Mouse (Mus musculus): ENCODE results near the gene Pdcl3. TPM values are rescaled to one million over a fixed set of nuclear protein-coding genes. Genes with fewer than 3 reads are reported as not detected.
"Not testable (repeated sequence)": the region's sequence is repeated elsewhere in the genome, so short reads cannot be mapped to it uniquely, and the experiment has no call there.

The Pdcl3 gene
- total RNA-seq, 2 experiments from 2014 or later = 74.6 to 82.2 TPM

GRCm38 (mm10) chr1:39017871-39018270 lies 32.5 kb downstream of the Pdcl3 start:
- no peak for DNase-seq (ENCODE audit: low spot score)

- no peak for DNase-seq (ENCODE audit: low spot score)
These were observed 39.7 kb downstream of the Pdcl3 start for GRCm38 (mm10) chr1:39025142-39025541.

GRCm38 (mm10) chr1:39025840-39026239 lies 40.4 kb downstream of the Pdcl3 start:
- DNase-seq (ENCODE audit: low spot score) = no peak

DNA sequence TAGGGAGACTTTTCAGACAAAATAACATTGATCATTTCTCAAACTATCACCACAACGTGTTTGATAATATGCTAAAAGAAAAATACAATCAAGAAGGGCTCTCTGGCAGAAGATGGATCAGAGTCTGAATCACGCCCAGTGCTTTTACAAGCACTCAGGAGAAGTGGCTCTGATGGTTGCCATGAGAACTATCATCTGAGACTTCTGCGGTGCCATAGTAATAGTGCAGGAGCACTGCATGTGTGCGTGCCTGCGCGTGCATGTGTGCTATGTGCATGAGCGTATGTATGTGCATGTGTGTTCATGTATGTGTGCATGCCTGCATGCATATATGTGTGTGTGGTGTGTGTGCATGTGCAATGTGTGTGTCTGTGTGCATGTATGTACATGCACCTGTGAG lies 43.8 kb downstream of the Pdcl3 start:
- DNase-seq (ENCODE audit: low spot score) = no peak

- DNase-seq (ENCODE audit: low spot score) = no peak
These were observed 44.7 kb downstream of the Pdcl3 start for GRCm38 (mm10) chr1:39030108-39030507.

GRCm38 (mm10) chr1:39035817-39036216 lies 50.4 kb downstream of the Pdcl3 start:
- no peak for DNase-seq (ENCODE audit: low spot score)

- DNase-seq (ENCODE audit: low spot score) = no peak
These were observed 56.8 kb downstream of the Pdcl3 start for GRCm38 (mm10) chr1:39042188-39042587.

DNA sequence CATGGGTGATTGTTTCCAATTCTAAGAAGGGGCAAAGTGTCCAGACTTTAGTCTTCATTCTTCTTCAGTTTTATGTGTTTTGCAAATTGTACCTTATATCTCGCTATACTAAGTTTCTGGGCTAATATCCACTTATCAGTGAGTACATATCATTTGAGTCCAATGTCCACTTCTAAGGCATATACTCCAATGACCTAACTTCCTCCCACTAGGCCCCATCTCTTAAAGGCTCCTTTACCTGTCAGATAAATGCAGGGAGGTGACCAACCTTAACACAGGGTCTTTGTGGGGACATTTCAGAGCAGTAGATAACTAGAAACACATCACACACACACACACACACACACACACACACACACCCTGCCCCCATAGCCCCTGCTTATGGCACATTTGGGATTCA lies 59.0 kb downstream of the Pdcl3 start:
- DNase-seq (ENCODE audit: low spot score) = not testable (repeated sequence)

GRCm38 (mm10) chr1:39046689-39047088 lies 61.3 kb downstream of the Pdcl3 start:
- DNase-seq (ENCODE audit: low spot score) = no peak

Other genes with a start within 250 kb of the Pdcl3 start
- gene Lonrf2, start 148.9 kb upstream of the Pdcl3 start, total RNA-seq (2021) = under 1 TPM; 0.24 to 0.50 TPM
- under 1 TPM; 0.17 to 0.25 TPM for gene Chst10, start 87.4 kb upstream of the Pdcl3 start, total RNA-seq (2021)
- gene Nms, start 46.5 kb upstream of the Pdcl3 start, total RNA-seq (2021) = not detected
- gene Npas2, start 208.1 kb downstream of the Pdcl3 start, total RNA-seq (2021) = 1 to 10 TPM; 1.8 to 3.2 TPM

Data from gastrocnemius, adult 18-20 months (tissue).